Mouse (Mus musculus) heart, adult 11 months (tissue): ENCODE data around the gene Adam33.
"Not testable (repeated sequence)": the region's sequence is repeated elsewhere in the genome, so short reads cannot be mapped to it uniquely, and the experiment has no call there.

Experiments used
- DNase-seq: peaks from one replicate; pipeline ENCODE4 v3.0.0; 2022

The Adam33 gene

GRCm38 (mm10) chr2:131055631-131056030 is 8.0 kb downstream of the Adam33 start:
- DNase-seq, result peak; percentile 93

- peak; percentile 82 for DNase-seq
Measured at GRCm38 (mm10) chr2:131054646-131055264, 8.9 kb downstream of the Adam33 start.

- peak; percentile 90 for DNase-seq
Measured at GRCm38 (mm10) chr2:131053851-131054645, 9.6 kb downstream of the Adam33 start.

- peak; percentile 90 for DNase-seq
Measured at GRCm38 (mm10) chr2:131052862-131053418, 10.7 kb downstream of the Adam33 start.

- DNase-seq, result peak; percentile 87
Measured at GRCm38 (mm10) chr2:131052043-131052442, 11.6 kb downstream of the Adam33 start.

GRCm38 (mm10) chr2:131046025-131046424 is 17.6 kb downstream of the Adam33 start:
- no peak for DNase-seq

- no peak for DNase-seq
Measured at GRCm38 (mm10) chr2:131044989-131045720, 18.5 kb downstream of the Adam33 start.

GRCm38 (mm10) chr2:131044354-131044852 is 19.2 kb downstream of the Adam33 start:
- peak; percentile 92 for DNase-seq

GRCm38 (mm10) chr2:131042988-131043387 is 20.6 kb downstream of the Adam33 start, which contains the start of gene Gfra4:
Gene Gfra4 (minus strand): TSS chr2:131043088.
- DNase-seq, result no peak

- peak; percentile 94 for DNase-seq
Measured at GRCm38 (mm10) chr2:131040854-131041825, 22.5 kb downstream of the Adam33 start.

- DNase-seq, result peak; percentile 78
Measured at GRCm38 (mm10) chr2:131038675-131039074, 24.9 kb downstream of the Adam33 start.

- DNase-seq, result peak; percentile 72
Measured at GRCm38 (mm10) chr2:131038197-131038596, 25.4 kb downstream of the Adam33 start.

- DNase-seq, result peak; percentile 96
Measured at GRCm38 (mm10) chr2:131037226-131037990, 26.2 kb downstream of the Adam33 start.

GRCm38 (mm10) chr2:131036757-131037156 is 26.9 kb downstream of the Adam33 start:
- peak; percentile 79 for DNase-seq

- DNase-seq, result peak; percentile 42
Measured at GRCm38 (mm10) chr2:131036343-131036742, 27.3 kb downstream of the Adam33 start.

GRCm38 (mm10) chr2:131031406-131031805 is 32.2 kb downstream of the Adam33 start:
- not testable (repeated sequence) for DNase-seq

- no peak for DNase-seq
Measured at GRCm38 (mm10) chr2:131030998-131031397, 32.6 kb downstream of the Adam33 start.

GRCm38 (mm10) chr2:131030561-131030960 is 33.1 kb downstream of the Adam33 start:
- DNase-seq, result peak; percentile 54

- peak; percentile 96 for DNase-seq
Measured at GRCm38 (mm10) chr2:131029065-131029935, 34.3 kb downstream of the Adam33 start.

GRCm38 (mm10) chr2:131026941-131027340 is 36.7 kb downstream of the Adam33 start:
- peak; percentile 80 for DNase-seq
